Mouse (Mus musculus): ENCODE measurements at regions not wholly inside any gene's neighbourhood (a gene's known extent, or its start where the extent isn't known, plus 50 kb on each side); places are given as distances from the start of the nearest gene placed in this dataset.

DNA sequence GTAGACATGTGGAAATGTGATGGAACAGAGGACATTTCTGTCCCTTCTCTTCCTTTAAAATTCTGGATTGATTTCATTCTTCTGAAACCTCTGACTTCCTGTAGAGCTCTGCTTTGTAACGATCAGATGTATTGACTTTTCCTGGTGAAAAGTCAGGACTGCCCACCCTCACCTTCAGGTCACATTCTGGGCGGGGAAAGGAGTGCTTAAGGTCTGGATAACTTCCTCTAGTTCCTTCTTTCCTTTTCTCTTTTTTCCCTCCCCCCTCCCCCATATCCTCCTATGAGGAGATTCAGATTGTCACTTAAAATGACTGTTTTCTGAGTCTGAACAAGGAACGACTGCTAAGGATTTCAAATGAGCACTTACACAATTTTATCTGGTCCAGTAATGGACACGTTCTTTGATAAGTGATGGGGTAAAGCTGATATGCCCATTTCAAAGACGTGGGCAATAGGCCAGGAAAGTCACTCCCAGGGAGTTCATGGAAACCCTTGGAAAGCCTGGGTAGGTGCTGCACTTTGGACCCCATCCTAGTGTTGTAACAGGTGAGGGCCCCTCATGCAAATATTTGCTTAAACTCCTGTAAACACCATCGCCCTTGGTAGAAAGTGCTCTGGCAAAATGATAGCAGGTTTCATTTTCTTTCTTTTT lies 186.9 kb upstream of the Marcks start:
- intact Hi-C loops (cut with DNase I): no loop called here

DNA sequence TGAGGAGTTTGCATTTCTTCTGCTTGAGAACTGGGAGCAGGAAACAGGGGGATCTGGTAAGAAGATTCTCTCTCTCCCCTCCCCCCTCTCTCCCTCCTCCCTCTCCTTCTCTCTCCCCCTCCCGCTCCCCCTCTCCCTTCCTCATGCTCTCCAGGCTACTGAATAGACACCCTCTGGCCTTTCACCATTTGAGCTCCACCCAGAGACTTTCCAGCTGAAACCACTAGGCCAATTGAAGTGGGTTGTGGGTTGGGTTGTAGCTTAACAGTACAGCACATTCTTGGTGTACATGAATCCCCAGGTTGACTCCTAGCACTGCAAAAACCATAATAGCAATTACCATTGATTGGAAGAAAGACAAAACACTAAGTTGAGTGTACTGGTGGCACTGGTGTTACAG lies 185.0 kb upstream of the Marcks start:
- intact Hi-C loops (cut with DNase I): no loop called here

DNA sequence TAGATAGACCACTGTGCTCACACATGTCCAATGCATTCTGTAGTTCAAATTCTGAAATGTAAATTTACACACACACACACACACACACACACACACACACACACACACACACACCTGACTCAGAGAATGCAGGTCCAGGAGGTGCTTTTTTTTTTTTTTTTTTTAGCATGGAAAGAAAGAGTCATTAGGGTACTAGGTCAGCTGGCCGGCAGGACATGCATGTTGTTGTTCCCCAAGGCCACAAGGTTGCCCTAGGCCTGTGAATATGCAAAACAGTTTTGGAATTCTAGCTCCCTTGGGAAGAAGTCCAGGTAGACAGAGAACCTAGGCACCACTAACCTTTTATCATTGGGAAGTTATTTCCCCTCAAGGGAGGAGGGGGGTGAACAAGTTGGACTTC lies 184.1 kb upstream of the Marcks start:
- intact Hi-C loops (cut with DNase I): no loop called here

DNA sequence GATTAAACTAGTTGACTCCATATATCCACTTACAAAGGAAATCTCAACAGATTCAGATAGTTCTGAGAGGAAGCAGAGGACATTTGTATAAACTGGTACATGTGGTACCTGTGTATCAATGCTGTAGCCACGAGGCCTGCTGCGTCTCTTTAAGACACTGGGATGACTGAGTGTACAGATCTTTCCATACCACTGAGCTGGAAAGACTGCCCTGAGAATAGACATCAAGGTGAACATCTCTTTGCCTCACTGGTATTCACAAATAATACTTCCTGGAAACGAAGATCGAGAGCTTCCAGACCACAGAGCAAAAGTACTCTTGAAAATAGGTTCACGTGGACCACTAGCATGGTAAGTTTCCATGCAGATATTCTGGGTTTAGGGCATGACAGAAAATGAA lies 183.6 kb upstream of the Marcks start:
- intact Hi-C loops (cut with DNase I): no loop called here

DNA sequence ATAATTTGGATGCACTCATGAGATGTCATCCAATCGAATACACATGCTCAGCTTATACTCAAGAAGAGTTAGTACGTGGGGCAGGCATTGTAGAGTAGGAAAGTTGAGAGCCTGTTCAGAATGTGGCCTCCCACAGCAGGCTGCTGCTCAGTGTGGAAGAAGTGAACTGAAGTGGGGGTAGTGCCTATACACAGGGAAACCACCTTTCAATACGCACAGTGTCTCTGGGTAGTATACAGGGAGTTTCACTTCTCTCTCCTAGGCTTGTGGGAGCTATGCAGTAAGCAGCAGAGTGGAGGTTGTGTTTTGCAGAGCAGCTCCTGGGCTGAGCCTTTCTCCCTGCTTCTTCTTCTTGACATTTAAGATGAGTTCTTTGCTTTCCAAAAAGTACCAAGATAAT lies 182.5 kb upstream of the Marcks start:
- intact Hi-C loops (cut with DNase I): no loop called here

DNA sequence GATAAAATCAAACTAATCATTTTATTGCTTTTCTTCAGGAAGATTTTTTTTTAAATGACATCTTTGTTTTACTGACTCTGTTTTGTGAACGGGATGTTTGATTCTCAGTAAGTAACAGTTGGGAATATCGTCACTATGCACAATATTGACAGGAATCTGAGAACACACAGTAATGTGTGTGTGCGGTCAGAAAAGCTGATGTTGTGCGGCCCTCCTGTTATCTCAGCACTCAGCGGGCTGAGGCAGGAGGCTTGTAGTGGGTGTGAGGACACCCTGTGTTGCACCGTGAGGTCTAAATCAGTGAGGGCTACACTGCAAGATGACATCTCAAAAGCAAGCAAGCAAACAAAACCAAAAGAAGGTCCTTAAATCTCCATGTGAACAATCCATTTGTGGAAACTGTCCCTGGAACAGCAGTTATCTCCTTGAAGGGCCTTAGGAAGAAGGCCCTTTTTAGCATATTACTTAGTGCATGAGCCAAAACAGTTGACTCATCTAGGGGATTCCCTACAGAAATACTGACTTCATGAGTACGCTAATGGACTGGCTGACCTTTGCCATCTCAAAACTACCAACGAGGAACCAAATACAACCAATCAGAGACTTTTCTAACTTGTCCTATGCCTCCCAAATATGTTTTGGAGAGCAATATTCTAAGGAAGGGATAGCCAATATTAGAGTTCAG lies 181.2 kb upstream of the Marcks start:
- intact Hi-C loops (cut with DNase I): no loop called here

DNA sequence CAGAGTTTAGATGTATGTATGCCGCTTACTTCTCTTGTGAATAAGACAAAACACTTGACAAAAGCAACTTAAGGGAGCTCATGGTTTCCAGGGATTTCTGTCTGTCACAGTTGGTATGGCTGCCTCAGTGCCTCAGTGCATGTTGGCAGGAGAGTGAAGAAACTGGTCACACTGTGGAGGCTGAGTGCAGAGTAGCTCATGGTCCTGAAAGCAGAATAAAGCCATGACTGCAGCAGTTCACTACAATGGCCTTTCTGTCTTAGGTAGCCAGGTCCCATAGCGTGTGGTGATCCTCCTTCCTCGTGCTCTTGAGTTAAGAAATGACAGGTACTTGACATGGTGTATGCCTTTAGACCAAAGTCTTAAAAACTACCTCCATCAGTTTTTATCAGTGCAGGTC lies 178.0 kb upstream of the Marcks start:
- intact Hi-C loops (cut with DNase I): no loop called here

DNA sequence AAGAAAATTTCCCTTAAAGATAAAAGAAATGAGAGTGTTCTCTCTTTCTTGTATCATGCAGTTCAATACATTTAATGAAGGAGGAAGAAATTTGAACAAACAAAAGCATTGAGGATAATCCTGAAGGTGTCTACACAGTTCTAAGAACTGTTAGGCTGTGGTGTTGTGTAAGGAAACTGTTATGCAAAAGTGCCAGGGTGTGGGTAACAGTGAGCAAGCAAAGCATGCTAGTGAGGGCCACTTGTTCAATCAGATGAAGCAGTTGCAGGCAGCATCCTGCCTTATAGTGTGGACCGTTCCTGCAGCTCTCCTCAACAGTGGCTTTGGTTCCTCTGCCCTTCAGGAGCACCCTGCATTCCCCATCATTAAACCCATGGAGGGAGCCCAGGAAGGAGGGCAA lies 177.1 kb upstream of the Marcks start:
- intact Hi-C loops (cut with DNase I): no loop called here

DNA sequence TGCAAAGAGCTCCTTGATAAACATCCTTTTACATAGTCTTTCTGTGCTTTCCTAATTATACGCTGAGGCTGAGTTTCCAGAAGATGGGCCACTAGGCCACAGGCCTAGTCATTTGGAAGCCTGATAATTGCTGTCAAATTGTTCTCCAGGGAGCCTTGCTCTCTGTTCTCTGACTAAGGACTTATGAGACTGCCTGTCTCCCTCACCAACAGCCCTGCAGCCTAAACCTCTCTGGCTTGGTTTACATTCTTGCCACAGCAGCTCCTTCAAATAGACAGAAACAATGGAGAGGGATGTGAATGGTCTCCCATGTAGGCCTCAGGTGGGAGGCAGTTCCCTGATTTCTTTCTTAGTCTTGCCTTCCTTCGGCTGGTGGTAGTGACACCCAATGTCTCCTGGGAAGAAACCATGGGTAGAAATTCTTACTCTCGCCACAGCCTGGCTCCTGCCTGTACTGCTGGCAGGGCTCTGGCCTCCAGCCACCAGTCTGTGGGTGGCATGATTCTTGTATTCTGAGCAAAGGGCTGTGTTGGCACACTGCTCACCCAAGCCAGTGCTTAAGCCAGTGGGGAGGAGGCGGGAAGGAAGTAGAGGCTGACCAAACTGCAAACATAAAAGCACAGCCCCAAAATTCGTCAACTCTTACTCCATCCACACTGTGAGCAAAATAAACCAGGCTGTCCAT lies 176.2 kb upstream of the Marcks start:
- intact Hi-C loops (cut with DNase I): no loop called here

DNA sequence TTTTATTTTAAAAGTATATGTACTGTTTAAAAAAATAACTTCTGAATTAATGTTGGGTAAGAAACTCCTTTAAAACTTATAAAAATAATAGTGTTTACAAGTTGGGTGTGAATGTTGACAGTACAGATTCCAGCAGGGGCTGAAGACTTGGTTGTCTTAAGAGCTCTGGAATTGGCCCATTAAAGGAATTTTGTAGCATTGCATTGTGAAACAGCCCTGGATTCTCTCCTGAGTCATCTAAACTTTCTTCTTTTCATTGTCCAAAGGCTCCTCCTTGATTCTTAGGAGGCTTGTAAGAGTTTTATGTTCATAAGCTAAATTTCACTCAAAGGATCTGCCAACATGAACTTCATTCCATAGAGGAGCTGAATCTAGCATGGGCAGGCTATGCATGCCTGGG lies 174.7 kb upstream of the Marcks start:
- intact Hi-C loops (cut with DNase I): no loop called here

DNA sequence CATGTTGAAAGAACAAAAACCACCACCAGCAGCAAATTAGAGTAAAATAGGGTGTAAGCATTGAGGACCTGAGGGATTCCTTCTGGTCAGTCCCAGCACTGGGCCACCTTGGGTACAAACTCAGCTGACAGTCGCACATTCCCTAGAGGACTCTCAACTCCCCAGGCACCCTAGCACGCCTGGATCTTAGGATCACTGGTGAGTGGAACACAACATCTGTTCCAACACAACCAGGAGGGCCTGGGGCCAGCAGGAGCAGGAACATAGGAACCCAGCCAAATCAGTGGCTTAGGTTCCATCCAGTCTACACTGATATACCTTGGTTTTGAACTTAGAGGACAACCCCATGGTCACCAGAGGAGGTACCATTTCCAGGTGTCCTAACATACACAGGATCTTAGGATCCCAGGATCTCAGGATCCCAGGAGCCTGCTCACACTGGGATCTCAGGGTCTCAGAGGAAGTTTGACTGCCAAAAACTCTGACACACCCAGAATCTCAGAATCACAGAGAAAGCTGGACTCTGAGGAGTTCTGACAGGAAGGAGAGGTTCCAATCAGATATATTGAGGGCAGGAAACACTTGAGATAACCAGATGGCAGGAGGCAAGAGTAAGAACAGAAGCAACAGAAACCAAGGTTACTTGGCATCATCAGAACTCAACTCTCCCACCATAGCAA lies 171.7 kb upstream of the Marcks start:
- intact Hi-C loops (cut with DNase I): no loop called here

DNA sequence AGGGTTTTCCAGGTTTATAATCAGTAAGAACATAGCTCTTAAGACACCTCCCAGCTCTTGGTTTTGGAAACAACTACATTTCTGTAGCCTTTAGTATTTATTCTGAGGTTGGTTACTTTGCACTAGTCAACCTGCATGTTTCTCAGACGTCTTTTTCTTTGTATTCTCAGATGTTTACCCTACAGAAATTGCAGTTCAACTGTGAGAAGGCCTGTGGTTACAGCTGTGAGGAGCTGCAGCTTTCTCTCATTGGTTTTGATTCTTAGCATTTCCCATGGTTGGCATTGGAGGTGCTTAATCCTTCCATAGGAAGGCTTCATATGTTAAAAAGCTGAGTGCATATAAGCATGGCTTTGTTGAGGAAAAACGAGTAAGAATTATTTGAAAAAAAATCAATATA lies 165.9 kb upstream of the Marcks start:
- intact Hi-C loops (cut with DNase I): no loop called here

DNA sequence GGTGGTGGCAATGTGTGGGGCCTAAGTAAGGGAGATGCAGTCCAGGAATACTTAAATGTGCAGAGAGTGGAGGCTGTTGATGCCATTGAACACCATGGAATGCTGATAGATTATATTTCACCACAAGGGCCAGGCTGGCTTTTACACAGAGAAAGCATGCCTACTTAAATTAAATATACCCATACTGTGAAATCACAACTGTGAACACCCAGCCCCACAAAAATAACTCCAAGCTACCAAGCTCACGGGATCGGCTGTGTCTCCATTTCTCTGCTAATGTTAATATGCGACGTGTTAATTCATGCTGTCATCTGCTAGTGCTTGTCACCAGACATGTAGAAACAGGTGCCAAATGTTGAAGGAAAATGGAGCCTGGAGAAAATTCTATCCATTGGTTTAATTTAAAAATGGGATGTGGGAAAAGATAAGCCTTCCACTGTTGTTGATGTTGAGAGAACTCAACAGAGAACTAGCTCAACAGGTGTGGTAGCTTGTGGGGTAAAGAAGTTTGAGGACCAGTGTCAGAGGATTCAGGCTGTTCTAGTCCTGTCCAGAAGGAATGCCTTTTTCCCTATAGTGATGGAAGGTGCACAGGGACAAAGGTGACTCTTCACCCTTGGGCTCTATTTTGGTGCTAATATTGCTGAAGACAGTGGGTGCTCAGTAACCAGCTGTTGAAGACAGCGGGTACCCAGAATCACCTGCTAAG lies 161.6 kb upstream of the Marcks start:
- intact Hi-C loops (cut with DNase I): no loop called here

DNA sequence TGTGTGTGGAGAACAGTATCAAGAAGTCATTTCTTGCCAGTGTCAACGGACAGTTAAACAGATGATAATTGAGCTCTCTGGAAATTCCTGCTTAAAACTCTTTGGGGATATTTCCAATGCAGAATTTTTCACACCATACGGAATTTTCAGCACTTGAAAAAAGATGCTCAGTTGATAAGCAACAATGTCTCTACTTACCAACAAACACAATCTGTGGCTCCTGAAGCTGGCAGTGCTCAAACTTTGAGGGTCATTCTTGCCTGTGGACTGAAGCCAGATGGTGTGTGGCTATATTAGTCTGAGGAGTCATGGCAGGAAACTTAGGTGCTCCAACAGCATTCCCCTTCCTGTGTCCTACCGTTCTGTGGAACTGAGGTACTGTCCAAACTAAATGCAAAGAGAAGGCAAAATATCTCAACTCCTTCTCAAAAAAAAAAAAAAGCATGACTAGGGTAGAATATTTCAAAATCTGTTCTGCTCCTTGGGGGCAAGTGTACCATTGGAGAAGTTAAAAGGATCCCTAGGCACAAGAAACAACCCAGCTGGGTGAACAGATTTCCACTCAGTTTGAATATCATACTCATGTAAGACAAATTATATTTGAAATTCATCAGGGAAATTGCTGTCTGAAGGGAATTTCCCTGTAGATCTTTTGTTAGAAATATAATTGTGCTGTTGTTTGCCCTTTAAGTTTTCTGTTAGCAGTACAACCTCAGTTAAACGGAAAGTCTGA lies 160.1 kb upstream of the Marcks start:
- intact Hi-C loops (cut with DNase I): no loop called here

DNA sequence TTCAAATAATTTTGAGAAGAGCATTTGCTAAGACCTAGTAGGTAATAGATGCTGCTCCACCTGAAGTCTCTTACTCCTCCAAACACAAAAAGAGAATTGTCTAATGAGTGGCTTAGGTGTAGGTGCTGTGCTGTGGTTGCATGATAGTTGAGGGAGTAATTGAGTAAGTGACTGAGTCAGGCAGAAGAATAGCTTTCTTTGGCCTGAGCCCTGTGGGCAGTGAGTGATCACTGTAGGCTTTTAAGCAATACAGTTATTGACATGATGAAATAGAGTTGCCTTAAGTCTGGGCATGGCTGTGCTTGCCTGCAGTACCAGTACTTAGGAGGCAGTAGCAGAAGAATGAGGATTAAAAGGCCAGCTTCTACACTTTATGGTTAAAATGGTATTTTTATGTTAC lies 155.5 kb upstream of the Marcks start:
- intact Hi-C loops (cut with DNase I): no loop called here

DNA sequence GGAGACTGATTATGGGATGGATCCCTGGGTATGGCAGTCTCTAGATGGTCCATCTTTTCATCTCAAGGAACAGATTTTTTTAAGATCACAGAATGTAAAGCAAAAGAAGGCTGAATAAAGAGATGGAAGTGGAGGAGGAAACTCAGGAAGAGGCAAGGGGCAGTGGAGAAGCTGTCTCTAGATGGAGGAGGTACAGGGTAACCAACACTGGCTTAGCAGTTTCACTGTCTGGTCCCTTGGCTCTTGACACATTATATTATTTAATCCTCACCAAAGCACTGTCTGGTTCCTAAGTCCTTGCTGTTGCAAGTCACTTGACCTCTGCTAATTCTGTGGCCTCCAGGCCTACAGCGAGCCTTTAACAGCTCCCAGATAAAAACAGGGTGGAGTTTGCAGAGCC lies 154.6 kb upstream of the Marcks start:
- intact Hi-C loops (cut with DNase I): no loop called here

DNA sequence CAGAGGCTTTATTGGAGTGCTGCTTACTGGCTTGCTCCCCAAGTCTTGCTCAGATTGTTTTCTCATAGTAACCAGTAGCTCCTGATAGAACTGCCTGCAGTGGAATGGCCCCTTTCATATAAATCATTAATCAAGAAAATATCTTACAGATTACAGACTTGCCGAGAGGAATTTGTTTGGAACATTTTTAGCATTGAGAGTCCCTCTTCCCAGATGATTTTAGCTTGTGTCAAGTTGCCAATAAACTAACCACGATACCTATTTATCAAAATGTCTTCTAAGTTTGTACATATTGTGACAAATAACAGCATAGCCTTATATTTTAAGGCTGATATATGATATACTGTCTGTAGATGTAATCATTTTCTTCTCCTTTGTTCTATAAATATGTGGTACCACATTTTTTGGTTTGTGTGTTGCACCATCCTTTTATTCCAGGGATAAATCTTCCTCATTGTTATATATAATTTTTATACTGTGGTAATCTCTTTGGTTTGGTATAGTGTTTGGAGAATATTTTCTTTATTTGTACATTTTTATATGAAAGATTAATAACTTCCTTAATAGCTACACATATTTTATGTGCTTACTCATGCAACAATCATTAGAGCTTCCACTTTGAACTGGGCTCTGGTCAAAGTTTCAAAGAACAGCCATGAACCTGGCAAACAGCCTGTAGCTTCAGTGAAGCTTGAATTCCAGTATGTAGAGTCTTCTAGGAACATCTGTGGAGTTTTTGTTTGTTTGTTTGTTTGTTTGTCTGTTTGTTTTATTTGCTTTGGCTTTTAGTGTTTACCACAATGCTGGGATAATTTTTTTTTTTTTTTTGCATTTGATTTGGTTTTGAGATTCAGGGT lies 153.1 kb upstream of the Marcks start:
- intact Hi-C loops (cut with DNase I): no loop called here

DNA sequence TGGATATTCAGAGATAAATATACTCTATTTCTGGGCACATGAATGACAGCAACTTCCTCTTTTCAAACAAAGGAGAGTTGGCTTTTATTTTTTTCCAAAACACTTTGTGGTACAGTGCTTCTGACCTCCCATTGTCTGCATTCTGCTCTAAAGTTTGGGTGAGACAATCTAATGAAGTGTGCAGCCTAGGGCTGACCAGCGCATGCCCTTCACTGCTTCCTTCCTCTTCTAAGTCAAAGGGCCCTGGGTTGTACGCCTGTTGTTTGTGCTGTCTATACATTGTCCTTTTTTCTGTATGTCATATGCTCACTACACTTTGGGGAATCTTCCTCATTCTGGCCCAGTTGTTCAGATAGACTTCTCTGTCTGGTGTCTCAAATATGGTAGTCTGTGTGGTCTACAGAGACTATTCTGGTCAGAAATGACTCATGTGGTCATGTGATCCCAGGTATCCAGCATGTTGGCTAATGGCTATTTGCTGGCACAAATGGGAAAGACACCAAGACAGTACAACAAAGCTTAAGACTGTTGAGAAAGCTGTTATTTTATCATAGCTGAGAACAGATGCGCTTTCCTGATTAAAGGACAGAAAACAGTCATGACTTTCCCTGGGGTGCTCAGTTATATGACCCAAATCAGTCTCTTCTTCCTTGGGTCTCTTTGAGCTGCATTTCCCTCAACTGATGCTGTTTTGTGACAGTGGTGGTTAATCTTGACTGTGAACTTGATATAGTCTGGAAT lies 151.4 kb upstream of the Marcks start:
- intact Hi-C loops (cut with DNase I): no loop called here

DNA sequence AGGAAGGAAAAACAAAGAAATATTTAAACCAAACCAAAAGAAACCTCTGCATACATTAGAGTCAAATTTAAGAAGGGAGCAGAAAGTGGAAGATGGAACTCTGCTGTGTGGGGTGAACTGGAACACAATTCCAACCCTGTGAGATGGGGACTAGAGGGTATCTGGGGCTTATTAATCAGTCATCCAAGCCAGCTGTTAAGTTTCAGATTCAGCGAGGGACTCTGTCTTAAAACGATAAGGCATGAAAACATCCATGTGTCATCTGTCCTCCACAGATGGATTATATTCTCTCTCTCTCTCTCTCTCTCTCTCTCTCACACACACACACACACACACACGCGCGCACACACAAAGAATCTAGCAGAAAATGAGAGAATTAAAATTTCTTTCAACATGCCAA lies 147.6 kb upstream of the Marcks start:
- intact Hi-C loops (cut with DNase I): no loop called here
